Mouse (Mus musculus): ENCODE measurements around the gene Tmem117. TPM values are rescaled to one million over a fixed set of nuclear protein-coding genes. Genes with fewer than 3 reads are reported as not detected.

The Tmem117 gene
- polyA plus RNA-seq, 2 experiments from 2014 or later = not detected

DNA sequence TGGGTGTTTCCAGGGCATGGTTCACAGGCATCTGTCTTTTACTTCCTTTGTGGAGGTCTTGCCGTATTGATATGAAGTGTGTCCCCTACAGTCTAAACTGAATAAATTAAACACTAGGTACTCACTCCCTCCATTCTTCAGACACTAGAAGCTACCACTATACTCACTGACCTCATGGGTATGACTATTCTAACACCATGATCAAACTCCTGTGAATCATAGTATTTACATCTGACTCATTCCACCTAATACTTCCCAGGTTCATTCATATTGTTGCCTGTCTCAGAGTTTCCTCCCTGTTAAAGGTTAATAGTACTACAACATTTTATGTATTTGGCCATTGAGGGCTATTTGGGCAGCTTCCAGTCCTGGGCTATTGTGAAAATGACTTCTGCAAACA is 274.2 kb downstream of the Tmem117 start:
- no peak for ATAC-seq

DNA sequence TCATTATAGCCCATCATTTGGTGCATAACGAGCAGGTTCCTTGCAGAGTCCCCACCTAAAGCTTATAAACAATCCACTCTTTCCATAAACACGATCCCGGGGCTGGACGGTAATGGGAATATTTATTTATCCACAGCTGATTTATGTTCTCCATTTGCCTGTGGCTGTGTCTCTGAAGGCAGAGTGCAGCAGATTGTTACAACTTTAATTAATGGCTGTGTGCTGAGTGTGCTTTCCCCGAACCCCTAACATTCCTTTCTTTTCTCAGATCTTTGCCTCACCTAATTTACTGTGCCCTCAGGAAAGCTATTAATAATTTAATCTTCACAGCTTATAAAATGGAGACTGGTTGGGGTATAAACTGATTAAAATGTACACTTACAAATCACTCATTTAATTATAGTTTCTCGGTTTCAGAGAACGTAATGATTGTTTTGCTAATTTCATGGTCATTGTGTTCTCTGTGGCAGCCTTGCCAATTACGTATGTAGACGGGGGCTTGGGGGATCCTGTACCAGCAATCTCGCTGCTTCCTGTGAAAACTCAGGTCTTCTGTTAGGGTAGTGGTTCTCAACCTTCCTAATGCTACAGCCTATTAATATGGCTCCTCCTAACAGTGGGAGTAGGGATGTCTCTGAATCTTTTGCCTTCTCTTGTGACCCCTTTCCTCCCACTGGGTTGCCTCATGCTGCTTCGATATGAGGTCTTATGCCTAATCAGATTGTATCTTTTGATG is 275.8 kb downstream of the Tmem117 start:
- no peak for ATAC-seq

GRCm38 (mm10) chr15:94921672-94922071 is 292.6 kb downstream of the Tmem117 start:
- no peak for ATAC-seq

DNA sequence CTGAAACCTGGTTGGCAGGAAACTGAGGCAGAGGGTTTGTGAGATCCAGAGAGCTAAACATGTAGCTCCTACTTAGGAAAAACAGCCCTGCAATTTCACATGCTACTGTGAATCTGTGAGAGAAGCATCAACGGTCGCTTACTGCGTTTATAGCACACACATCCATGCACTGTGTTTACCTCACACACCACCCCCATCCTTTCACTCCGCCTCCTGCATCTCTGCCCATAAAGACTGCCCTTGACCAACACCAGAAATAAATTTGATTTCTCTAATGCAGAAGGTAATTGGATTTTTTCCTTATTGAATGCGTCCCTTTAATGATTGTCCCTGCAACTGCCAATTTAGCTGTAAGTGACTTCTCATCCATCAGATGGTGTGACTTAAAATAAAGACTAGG is 299.0 kb downstream of the Tmem117 start:
- no peak for ATAC-seq

DNA sequence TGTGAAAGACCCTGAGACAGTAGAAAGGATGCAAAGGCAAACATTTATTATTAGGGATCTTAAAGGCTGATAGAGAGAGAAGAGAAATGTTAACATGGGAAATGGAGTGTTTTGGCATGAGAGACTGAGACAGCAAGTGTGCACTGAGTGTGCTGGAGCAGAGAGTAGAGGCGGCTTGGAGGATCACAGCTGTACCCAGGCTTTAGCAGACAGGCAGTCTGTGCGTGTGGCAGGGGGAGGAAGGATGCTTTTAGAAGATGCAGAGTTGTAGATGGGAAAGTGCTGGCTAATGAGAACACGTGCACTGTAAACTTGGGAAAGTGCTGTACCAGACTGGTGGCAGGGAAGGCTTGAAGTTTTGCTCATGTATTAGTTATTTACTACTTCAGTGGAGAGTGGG is 301.7 kb downstream of the Tmem117 start:
- ATAC-seq = no peak

- no peak for ATAC-seq
Measured at GRCm38 (mm10) chr15:94933044-94933443, 304.0 kb downstream of the Tmem117 start.

- no peak for ATAC-seq
Measured at GRCm38 (mm10) chr15:94933480-94933879, 304.4 kb downstream of the Tmem117 start.

DNA sequence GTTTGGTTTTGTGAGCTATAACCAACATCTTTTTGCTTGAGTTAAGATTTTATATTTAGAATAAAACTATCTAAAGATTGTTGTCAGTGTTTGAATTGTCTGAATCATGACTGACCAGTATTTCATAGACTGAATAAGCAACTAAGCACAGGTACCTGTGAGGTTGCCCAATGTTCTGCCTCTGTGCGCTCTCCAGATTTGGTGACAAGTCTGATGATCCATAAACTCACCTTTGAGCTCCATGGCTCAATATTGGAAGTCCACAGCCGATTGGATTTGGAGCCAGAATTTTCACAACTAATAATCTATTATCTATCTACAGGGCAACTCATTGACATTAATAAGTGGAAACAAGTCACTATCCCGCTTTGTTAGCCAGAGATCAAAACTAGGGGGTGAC is 312.9 kb downstream of the Tmem117 start:
- no peak for ATAC-seq

- ATAC-seq = no peak
Measured at GRCm38 (mm10) chr15:94942465-94942864, 313.4 kb downstream of the Tmem117 start.

- no peak for ATAC-seq
Measured at GRCm38 (mm10) chr15:94943891-94944290, 314.9 kb downstream of the Tmem117 start.

DNA sequence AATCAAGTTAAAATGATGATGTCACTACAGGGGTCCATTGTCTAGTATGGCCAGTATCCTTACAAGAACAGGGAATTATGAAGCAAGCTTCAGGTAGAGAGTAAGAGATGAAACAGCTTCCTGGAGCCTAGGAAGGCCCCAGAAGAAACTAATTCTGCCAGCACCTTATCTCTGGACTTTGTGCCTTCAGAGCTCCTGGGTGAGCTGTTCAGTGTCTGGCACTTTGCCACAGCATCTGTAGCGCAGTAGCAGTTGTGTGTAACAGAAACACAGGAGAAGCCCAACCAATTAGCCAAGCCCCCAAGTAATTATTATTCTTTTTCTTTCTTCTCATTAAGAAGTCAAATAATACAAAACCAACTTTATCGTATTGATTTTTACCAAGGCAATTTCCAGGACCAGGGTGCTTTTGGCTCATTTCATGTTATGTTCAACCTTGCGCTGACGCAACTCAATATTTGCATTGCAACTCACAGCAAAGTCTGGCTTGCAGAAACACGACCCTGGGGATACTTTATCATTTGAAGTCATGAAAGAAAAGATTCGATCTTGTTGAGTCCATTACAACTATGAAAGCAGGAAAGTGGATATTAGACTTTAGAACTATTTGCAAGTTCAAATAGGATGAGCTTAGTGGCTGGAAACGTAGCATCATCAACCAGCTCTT is 322.5 kb downstream of the Tmem117 start:
- ATAC-seq = no peak

DNA sequence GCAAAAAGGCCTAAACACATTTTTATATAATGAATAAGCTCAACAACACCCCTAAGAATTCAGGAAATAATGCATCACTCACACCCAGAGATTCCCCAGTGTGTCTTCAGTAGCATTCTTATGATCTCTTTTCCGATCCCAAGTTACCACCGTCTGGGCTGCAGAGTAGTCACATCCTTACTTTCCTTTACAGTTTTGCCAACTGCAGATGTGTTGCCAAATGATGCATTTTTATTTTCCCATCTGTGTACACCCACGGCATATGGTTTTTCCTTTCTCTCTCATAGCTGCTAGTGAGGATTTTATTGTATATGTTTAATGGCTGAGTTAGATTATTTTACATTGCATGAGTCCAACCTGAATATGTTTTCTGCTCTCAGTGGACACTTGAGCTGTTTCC is 327.7 kb downstream of the Tmem117 start:
- ATAC-seq = no peak

GRCm38 (mm10) chr15:94957202-94957601 is 328.2 kb downstream of the Tmem117 start:
- no peak for ATAC-seq

DNA sequence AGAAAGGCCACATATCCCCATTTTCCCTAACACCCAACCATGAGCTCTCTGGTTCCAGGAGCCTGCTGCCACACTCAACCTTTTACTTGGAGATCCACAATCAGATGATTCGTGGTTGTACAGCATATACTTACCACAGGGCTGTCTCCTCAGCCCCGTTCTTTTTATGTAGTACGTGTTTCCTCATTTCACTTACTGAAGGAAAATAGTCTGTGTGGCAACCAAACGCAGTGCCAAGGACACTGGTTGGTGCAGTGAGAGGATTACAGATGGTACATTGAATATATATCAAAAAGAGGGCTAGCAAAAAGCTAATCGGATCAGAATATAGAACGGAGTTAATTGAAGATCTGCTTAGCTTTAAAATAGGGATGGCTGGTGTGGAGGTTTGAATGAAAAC is 338.0 kb downstream of the Tmem117 start:
- no peak for ATAC-seq

DNA sequence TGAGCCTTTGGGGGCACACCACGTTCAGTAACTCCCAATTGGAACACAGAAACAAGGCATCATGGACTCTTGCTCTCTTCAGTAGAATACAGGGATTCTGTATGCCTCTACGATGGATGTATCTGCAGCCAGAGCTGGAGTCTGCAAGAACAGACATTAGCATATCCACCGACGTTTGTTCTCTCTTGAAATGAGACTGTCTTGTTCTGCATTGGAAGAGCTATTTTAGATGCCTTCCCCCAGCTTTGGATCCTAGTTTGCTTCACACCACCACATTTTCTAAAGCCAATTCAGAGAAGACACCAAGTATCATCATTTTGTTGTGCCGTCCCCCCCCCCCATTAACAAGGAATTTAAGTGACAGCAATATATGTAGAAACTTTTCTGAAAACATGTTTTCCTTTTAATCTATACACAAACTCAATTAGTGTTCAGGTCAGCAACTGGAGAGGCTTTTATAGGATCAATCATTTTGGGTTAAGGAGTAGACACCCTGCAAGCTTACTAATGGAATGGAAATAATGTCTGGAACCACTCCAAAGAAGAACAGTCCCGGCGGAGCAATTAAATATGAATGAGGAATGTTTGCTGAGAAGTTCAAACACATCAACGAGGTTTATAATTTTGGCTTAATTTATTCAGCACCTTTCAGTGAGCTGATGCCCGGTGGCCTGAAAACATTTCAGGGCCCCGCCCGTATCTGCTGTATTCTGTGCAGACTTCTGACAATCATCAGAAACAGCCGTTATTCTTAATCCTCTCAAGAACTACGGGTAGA is 339.6 kb downstream of the Tmem117 start:
- ATAC-seq = no peak

DNA sequence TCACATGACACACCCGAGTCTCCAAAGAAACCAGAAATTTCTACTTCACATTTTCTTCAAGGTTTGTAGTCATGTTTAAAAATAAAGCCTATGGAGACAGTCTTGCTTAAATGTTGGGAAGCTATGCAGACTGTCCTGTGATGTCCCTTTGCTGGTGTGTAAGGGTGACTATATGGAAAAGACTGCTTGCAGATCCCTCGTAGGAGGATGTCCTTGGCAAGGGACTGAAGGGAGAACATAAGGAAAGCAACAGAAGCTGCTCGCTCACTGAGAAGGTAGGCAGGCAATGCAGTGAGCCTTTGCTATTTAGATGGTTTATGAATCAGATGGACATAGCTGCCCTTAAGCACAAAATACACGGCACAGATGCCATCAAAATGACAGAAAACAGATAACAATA is 352.8 kb downstream of the Tmem117 start:
- no peak for ATAC-seq

DNA sequence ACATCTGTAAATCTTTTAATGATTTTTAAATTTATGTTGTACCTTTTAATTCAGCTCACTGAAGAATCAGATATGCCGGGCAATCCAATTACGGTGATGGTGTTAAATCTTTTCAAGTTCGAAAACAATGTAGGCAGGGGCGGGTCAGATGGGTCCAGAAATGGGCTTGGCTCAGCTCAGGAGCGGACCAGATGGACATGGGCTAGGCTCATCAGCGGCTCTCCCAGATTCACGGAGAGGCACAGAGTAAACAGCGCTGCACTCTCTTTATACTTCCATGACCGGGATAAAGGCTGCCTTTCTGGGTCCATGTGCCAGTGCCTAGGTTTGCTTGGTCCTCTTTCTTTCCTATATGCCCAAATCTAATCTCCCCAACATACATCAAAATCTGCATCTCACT is 366.3 kb downstream of the Tmem117 start:
- no peak for ATAC-seq

DNA sequence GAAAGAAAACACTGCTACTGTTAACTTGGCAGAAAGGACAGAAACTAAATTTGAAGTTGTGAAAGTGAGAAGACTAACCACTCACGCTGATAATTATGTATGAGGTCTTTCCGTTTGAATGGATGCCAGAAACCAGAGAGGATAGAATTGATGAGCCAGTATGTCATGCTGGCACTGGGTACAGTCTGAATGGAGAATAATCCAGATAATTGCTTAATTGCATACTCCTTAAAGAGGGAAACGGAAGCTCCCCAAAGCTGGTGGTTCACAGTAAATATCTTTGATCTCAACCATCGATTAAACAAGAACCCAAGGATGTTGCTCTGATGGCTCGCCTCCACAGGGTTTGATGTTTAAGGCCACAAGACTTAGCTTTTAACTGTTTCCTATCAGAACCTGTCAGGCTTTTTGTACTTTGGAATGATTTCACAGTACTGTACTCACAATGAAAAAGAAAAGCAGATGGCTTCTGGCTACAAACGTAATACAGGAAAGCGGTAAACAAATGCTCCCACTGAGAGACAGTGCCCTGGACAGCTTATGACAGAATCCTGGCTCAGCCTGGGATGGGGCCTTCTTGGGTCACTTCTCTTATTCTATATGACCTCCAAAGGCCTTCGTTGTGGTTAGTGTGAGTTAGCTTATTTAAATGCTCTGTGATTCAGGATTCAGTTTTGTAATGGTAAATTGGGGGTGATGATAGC is 376.2 kb downstream of the Tmem117 start:
- no peak for ATAC-seq

- no peak for ATAC-seq
Measured at GRCm38 (mm10) chr15:95022251-95022650, 393.2 kb downstream of the Tmem117 start.

DNA sequence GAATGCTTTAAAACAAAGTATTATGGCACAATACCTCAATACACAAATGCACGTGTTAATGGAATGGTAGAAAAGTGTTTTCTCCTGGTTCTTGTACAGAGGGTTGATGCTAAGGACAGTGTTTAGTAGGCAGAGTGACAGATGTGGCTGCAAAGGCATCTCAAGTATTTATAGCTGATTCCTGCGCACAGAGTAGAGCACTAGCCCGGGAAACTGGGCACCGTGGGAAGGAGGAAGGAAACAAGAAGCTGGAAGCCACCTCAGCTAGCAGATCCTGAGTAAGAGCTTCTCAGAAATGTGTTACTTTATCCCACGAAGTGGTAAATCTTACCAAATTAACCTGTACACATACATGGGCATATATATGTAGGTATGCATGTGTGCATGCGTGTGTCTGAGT is 395.4 kb downstream of the Tmem117 start:
- no peak for ATAC-seq

- ATAC-seq = no peak
Measured at GRCm38 (mm10) chr15:95028862-95029486, 399.9 kb downstream of the Tmem117 start.

GRCm38 (mm10) chr15:95029487-95029875 is 400.4 kb downstream of the Tmem117 start:
- no peak for ATAC-seq

DNA sequence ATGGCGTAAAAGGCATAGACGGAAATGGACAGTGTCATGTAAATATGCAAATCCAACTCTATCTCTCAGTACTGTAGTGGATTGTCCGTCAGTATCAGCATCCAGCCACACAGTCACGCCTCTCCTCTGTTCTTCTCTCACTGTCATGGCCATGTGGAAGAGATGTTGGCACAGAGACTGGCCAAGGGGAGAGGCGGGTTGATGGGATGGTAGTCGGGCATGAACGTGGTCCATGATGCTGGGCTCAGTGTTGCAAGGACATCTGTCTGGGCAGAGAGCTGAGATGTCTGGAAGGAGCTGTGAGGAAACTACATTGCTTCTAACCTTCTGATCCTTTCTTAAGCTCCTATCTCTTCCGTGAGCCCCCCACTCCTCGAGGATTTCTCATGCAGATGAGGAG is 413.4 kb downstream of the Tmem117 start:
- no peak for ATAC-seq
